Comparison of ENCODE assay signal across 11 mouse cellular contexts in the genomic region with DNA sequence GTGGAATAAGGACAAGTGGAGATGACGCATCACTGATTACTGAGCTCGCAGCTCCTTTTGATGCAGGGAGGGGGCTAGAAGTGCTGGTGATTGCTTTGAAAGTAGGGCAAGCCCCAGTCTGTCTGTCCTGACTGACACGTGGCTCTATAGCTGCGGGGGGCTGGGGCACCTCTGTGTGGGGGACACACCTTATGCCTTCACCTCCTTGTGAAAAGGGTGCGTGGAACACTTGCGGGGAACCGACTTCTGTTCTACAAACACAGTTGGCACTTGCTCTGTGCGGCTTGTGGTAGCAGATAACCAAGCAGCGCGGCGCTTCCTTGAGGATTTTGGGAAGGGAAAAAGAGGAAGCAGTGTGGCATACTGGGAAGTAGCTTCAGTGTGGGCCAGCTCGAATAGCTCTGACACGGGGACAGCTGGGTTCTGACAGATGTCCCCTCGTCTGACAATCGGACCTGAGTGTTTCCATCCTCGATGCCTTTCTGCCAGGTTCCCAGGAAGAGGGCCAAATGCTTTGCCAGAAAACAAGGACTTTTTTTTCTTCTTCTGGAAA.
A peak's percentile ranks its signal among the peaks of the same experiment; 100 is the strongest.
DNase-seq lines count a peak whose midpoint lies in the region; ATAC-seq and TF ChIP-seq lines count a peak whose summit lies in the region.
"Had no signal": no experiment of that assay in that cellular context is flagged by ENCODE, and none has a peak within 500 bp of the region (broad histone marks: within the 10 kb centered on the region; RNA-seq: fewer than 3 reads in every experiment).

No protein-coding gene starts in this region.

- no peak overlapping the region for H3K9ac ChIP-seq in forebrain, embryonic 15.5 days (replicated peaks)
- H3K9ac ChIP-seq in forebrain, embryonic 12.5 days = no peak overlapping the region
- no peak overlapping the region for H3K9ac ChIP-seq in hindbrain, postnatal 0 days (replicated peaks; ENCODE audit: low read length)
- no peak overlapping the region for H3K9ac ChIP-seq in hindbrain, embryonic 11.5 days (ENCODE audit: low read depth, low read length)
- H3K9ac ChIP-seq in embryonic facial prominence, embryonic 15.5 days = no peak overlapping the region

- no peaks in the 10 kb centered on the region for H3K36me3 ChIP-seq in forebrain, embryonic 15.5 days
- H3K36me3 ChIP-seq in forebrain, embryonic 12.5 days (replicated peaks) = no peaks in the 10 kb centered on the region
- no peaks in the 10 kb centered on the region for H3K36me3 ChIP-seq in hindbrain, postnatal 0 days (ENCODE audit: insufficient read depth, low read length)
- no peaks in the 10 kb centered on the region for H3K36me3 ChIP-seq in hindbrain, embryonic 11.5 days (ENCODE audit: control insufficient read depth, insufficient read depth, low read length)
- H3K36me3 ChIP-seq in embryonic facial prominence, embryonic 15.5 days = no peaks in the 10 kb centered on the region

- peak overlapping the region; percentile 14; the same call in 1 of the 2 replicates for H3K4me2 ChIP-seq in forebrain, embryonic 15.5 days (replicated peaks)
- no peak overlapping the region for H3K4me2 ChIP-seq in forebrain, embryonic 12.5 days
- H3K4me2 ChIP-seq in hindbrain, postnatal 0 days (ENCODE audit: low read depth, low read length) = peak overlapping the region; percentile 6; the same call in 1 of the 2 replicates
- no peak overlapping the region for H3K4me2 ChIP-seq in hindbrain, embryonic 11.5 days (replicated peaks; ENCODE audit: low read depth, low read length)
- H3K4me2 ChIP-seq in embryonic facial prominence, embryonic 15.5 days (replicated peaks) = no peak overlapping the region

- H3K27ac ChIP-seq in forebrain, embryonic 15.5 days (replicated peaks) = peak overlapping the region; percentile 82
- no peak overlapping the region for H3K27ac ChIP-seq in forebrain, embryonic 12.5 days
- H3K27ac ChIP-seq in hindbrain, postnatal 0 days = peak overlapping the region; percentile 46; the same call in 1 of the 2 replicates
- H3K27ac ChIP-seq in hindbrain, embryonic 11.5 days (ENCODE audit: low read depth, low read length) = no peak overlapping the region
- H3K27ac ChIP-seq in embryonic facial prominence, embryonic 15.5 days (replicated peaks) = peak overlapping the region; percentile 73; the same call in 1 of the 2 replicates
- H3K27ac ChIP-seq: macrophage had no signal

- no peak for TF ChIP-seq CTCF in hindbrain, postnatal 0 days (IDR thresholded peaks at IDR 0.05; ENCODE audit: low read depth)

- peaks cover 36% of the 10 kb centered on the region for H3K4me1 ChIP-seq in forebrain, embryonic 15.5 days
- peaks cover 16% of the 10 kb centered on the region for H3K4me1 ChIP-seq in forebrain, embryonic 12.5 days
- peaks cover 17% of the 10 kb centered on the region for H3K4me1 ChIP-seq in hindbrain, postnatal 0 days (ENCODE audit: insufficient read depth, low read length)
- H3K4me1 ChIP-seq in hindbrain, embryonic 11.5 days (replicated peaks; ENCODE audit: control insufficient read depth, insufficient read depth, low read length) = no peaks in the 10 kb centered on the region
- peaks cover 37% of the 10 kb centered on the region for H3K4me1 ChIP-seq in embryonic facial prominence, embryonic 15.5 days

- WGBS in forebrain, embryonic 15.5 days = 57% methylated on average over 16 of the region's 16 CpGs
- 85% methylated on average over 16 of the region's 16 CpGs for WGBS in forebrain, embryonic 12.5 days
- 55% methylated on average over 16 of the region's 16 CpGs for WGBS in hindbrain, postnatal 0 days
- 75% methylated on average over 16 of the region's 16 CpGs for WGBS in hindbrain, embryonic 11.5 days
- WGBS in embryonic facial prominence, embryonic 15.5 days = 56% methylated on average over 16 of the region's 16 CpGs

- no peak overlapping the region for H3K4me3 ChIP-seq in forebrain, embryonic 15.5 days
- no peak overlapping the region for H3K4me3 ChIP-seq in forebrain, embryonic 12.5 days (replicated peaks)
- H3K4me3 ChIP-seq in hindbrain, postnatal 0 days (ENCODE audit: low read length) = no peak overlapping the region
- H3K4me3 ChIP-seq in hindbrain, embryonic 11.5 days (ENCODE audit: low read depth, low read length) = no peak overlapping the region
- no peak overlapping the region for H3K4me3 ChIP-seq in embryonic facial prominence, embryonic 15.5 days (replicated peaks)
- H3K4me3 ChIP-seq: myocyte had no signal

- H3K9me3 ChIP-seq in forebrain, embryonic 15.5 days = no peaks in the 10 kb centered on the region
- H3K9me3 ChIP-seq in forebrain, embryonic 12.5 days = no peaks in the 10 kb centered on the region
- H3K9me3 ChIP-seq in hindbrain, postnatal 0 days (ENCODE audit: low read length) = no peaks in the 10 kb centered on the region
- H3K9me3 ChIP-seq in hindbrain, embryonic 11.5 days (ENCODE audit: control insufficient read depth, low read length) = no peaks in the 10 kb centered on the region
- H3K9me3 ChIP-seq in embryonic facial prominence, embryonic 15.5 days (replicated peaks) = no peaks in the 10 kb centered on the region

- ATAC-seq in forebrain, embryonic 15.5 days (replicated peaks) = peak; percentile 59
- ATAC-seq in forebrain, embryonic 12.5 days (ENCODE audit: low FRiP score) = no peak
- ATAC-seq in hindbrain, postnatal 0 days = no peak; the same call in 1 of the 2 replicates
- no peak for ATAC-seq in hindbrain, embryonic 11.5 days (ENCODE audit: low FRiP score)
- ATAC-seq in cerebellum, adult (ENCODE audit: insufficient number of reproducible peaks, low FRiP score, low TSS enrichment) = peak; percentile 65
- ATAC-seq in embryonic facial prominence, embryonic 15.5 days (ENCODE audit: insufficient number of reproducible peaks, low FRiP score, low TSS enrichment, low read depth) = no peak
- ATAC-seq in monocyte, adult 5-6 weeks (replicated peaks; ENCODE audit: insufficient number of reproducible peaks, low FRiP score, low TSS enrichment, poor library complexity, severe bottlenecking) = no peak

- DNase-seq in hindbrain, postnatal 0 days (ENCODE audit: low spot score) = peak; percentile 39
- no peak for DNase-seq in hindbrain, embryonic 11.5 days (ENCODE audit: low spot score)
- DNase-seq in kidney, postnatal 25 days = no peak
- DNase-seq: adrenal gland, adult 8-10 months had no signal

- no peaks in the 10 kb centered on the region for H3K27me3 ChIP-seq in forebrain, embryonic 15.5 days
- H3K27me3 ChIP-seq in forebrain, embryonic 12.5 days = no peaks in the 10 kb centered on the region
- no peaks in the 10 kb centered on the region for H3K27me3 ChIP-seq in hindbrain, postnatal 0 days (ENCODE audit: insufficient read depth, low read length)
- no peaks in the 10 kb centered on the region for H3K27me3 ChIP-seq in hindbrain, embryonic 11.5 days (ENCODE audit: control insufficient read depth, insufficient read depth, low read length)
- H3K27me3 ChIP-seq in embryonic facial prominence, embryonic 15.5 days = no peaks in the 10 kb centered on the region

Comparison
In these comparisons a context has a peak if more than half of its experiments do, and no peak if none do; other contexts are left out.
1. ATAC-seq: peak in forebrain, embryonic 15.5 days (single experiment) and cerebellum, adult (single experiment); none in forebrain, embryonic 12.5 days (single experiment), hindbrain, postnatal 0 days (single experiment), hindbrain, embryonic 11.5 days (single experiment), embryonic facial prominence, embryonic 15.5 days (single experiment) and monocyte, adult 5-6 weeks (single experiment).
2. H3K27ac ChIP-seq: peak in forebrain, embryonic 15.5 days (single experiment), hindbrain, postnatal 0 days (single experiment) and embryonic facial prominence, embryonic 15.5 days (single experiment); none in forebrain, embryonic 12.5 days (single experiment) and hindbrain, embryonic 11.5 days (single experiment).
3. H3K4me2 ChIP-seq: peak in forebrain, embryonic 15.5 days (single experiment) and hindbrain, postnatal 0 days (single experiment); none in forebrain, embryonic 12.5 days (single experiment), hindbrain, embryonic 11.5 days (single experiment) and embryonic facial prominence, embryonic 15.5 days (single experiment).